Mouse (Mus musculus) kidney, adult 2 months (tissue): ENCODE data around the gene Rassf8.

Experiments
- CTCF ChIP-seq: fragments of 200-500 bp; conservative IDR thresholded peaks from 2 replicates; pipeline ENCODE4 v1.5.1; 2011; ENCODE audit warnings: low read depth, mild to moderate bottlenecking, control low read depth, low read length, moderate library complexity, mixed read lengths; ENCODE audit not compliant: insufficient read depth, insufficient read length
- POLR2A ChIP-seq: fragments of 200-500 bp; IDR thresholded peaks from one replicate; pipeline ENCODE4 v1.6.1; 2011; ENCODE audit warnings: low read depth, low read length, control low read depth

DNA sequence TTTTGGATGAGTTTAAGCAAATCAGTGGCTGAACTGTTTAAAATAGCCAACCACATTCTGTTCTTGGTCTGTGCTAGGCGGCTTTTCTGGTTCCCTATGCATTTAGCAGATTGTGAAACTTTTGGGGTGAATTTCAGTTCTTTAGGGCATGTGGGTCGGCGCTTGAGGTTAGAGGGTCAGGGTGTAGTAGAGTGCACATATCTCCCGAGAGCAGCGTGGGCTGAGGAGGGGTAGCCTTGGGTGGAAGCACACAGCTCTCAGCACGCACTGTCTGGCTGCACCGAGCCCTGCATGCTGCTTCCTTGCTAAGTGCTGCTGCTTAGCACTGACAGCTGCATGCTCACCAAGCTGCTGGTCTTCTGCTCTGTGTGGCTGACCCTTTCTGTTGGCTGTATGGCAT, 18.5 kb downstream of the Rassf8 start:
- no peak for TF ChIP-seq POLR2A
- no peak for TF ChIP-seq CTCF
